Mouse (Mus musculus) left cerebral cortex, adult 2 months (tissue): ENCODE measurements around the gene Dmpk. TPM values are rescaled to one million over a fixed set of nuclear protein-coding genes. Genes with fewer than 3 reads are reported as not detected.
A peak's percentile ranks its signal among the peaks of the same experiment; 100 is the strongest.

Experiments used
- DNase-seq, 2 experiments: peaks; one replicate each; pipeline ENCODE4 v3.0.0; 2021 to 2022; ENCODE audit warnings: low spot score in 2 of 2, mixed read lengths in 1 of 2; ENCODE audit errors: extremely low spot score in 1 of 2
- H3K27ac ChIP-seq: fragments of 200-600 bp; 2 replicates; pipeline ENCODE4 v1.8.1; 2022
- H3K4me3 ChIP-seq: fragments of 200-600 bp; 2 replicates; pipeline ENCODE4 v1.8.1; 2022
- CTCF ChIP-seq: fragments of 200-600 bp; IDR thresholded peaks from 2 replicates; pipeline ENCODE4 v1.8.1; 2022; ENCODE audit warnings: antibody characterized with exemption, mild to moderate bottlenecking, moderate library complexity
- intact Hi-C: fragments of 180-260 bp; cut with DNase I; formaldehyde crosslinking; loops from one replicate; pipeline ENCODE4 v1.15.1; 2025
- total RNA-seq, 2 experiments: library from RNA; stranded (reverse); gene quantifications; 2 replicates each; pipeline ENCODE4 v1.2.3; 2021

The Dmpk gene
- total RNA-seq, 2 experiments from 2014 or later, result 35.2 to 50.4 TPM

- no peak for DNase-seq
- no peak overlapping the region for H3K4me3 ChIP-seq
- intact Hi-C loops, result loop anchor here (2.0 kb wide), 1 partner anchor 15 kb away; no protein-coding TSS in a partner anchor
- H3K27ac ChIP-seq, result no peak overlapping the region
- TF ChIP-seq CTCF, result no peak
These were observed 5.9 kb upstream of the Dmpk start for GRCm38 (mm10) chr7:19077761-19078160.

GRCm38 (mm10) chr7:19078732-19079131 is 4.9 kb upstream of the Dmpk start:
- intact Hi-C loops, result no loop called here
- H3K4me3 ChIP-seq, result no peak overlapping the region
- no peak overlapping the region for H3K27ac ChIP-seq
- no peak for DNase-seq
- TF ChIP-seq CTCF, result no peak

- TF ChIP-seq CTCF, result no peak
- no peak for DNase-seq
- Histone ChIP-seq H3K27ac (peak overlapping the region; percentile 28; the same call in 1 of the 2 replicates), H3K4me3 (no peak overlapping the region)
- intact Hi-C loops, result no loop called here
These were observed 3.1 kb upstream of the Dmpk start for GRCm38 (mm10) chr7:19080451-19080950.

- Histone ChIP-seq H3K27ac (no peak overlapping the region), H3K4me3 (no peak overlapping the region)
- intact Hi-C loops, result no loop called here
- no peak for TF ChIP-seq CTCF
- no peak for DNase-seq
These were observed 1.5 kb upstream of the Dmpk start for GRCm38 (mm10) chr7:19082171-19082570.

- TF ChIP-seq CTCF, result no peak
- no peak for DNase-seq
- H3K4me3 ChIP-seq, result no peak overlapping the region
- intact Hi-C loops, result no loop called here
- H3K27ac ChIP-seq, result no peak overlapping the region
These were observed 553 bp upstream of the Dmpk start for GRCm38 (mm10) chr7:19083096-19083495.

GRCm38 (mm10) chr7:19084277-19084771 is 675 bp downstream of the Dmpk start:
- TF ChIP-seq CTCF, result no peak
- Histone ChIP-seq H3K27ac (no peak overlapping the region), H3K4me3 (no peak overlapping the region)
- intact Hi-C loops, result no loop called here
- no peak for DNase-seq

- Histone ChIP-seq H3K27ac (no peak overlapping the region), H3K4me3 (no peak overlapping the region)
- no peak for TF ChIP-seq CTCF
- no peak for DNase-seq
- intact Hi-C loops, result no loop called here
These were observed 1.3 kb downstream of the Dmpk start for GRCm38 (mm10) chr7:19084921-19085473.

GRCm38 (mm10) chr7:19085495-19085894 is 1.8 kb downstream of the Dmpk start:
- TF ChIP-seq CTCF, result no peak
- DNase-seq, result no peak
- H3K4me3 ChIP-seq, result no peak overlapping the region
- intact Hi-C loops, result no loop called here
- no peak overlapping the region for H3K27ac ChIP-seq

- Histone ChIP-seq H3K4me3 (no peak overlapping the region), H3K27ac (no peak overlapping the region)
- intact Hi-C loops, result no loop called here
- DNase-seq, result no peak
- TF ChIP-seq CTCF, result no peak
These were observed 2.4 kb downstream of the Dmpk start for GRCm38 (mm10) chr7:19086042-19086441.

- no peak for DNase-seq
- Histone ChIP-seq H3K27ac (no peak overlapping the region), H3K4me3 (no peak overlapping the region)
- intact Hi-C loops, result no loop called here
- no peak for TF ChIP-seq CTCF
These were observed 3.1 kb downstream of the Dmpk start for GRCm38 (mm10) chr7:19086760-19087159.

GRCm38 (mm10) chr7:19088813-19089212 is 5.2 kb downstream of the Dmpk start:
- H3K4me3 ChIP-seq, result no peak overlapping the region
- DNase-seq, result peak in 1 of 2 experiments; percentile 55
- intact Hi-C loops, result no loop called here
- peak; percentile 81 for TF ChIP-seq CTCF
- H3K27ac ChIP-seq, result no peak overlapping the region

- intact Hi-C loops, result loop anchor here (2.0 kb wide), 2 partner anchors 15 to 23 kb away; partner anchors contain the start of gene Dmwd
- no peak for DNase-seq
- no peak for TF ChIP-seq CTCF
- no peak overlapping the region for H3K27ac ChIP-seq
- no peak overlapping the region for H3K4me3 ChIP-seq
These were observed 8.3 kb downstream of the Dmpk start for GRCm38 (mm10) chr7:19091913-19092312.
